Mouse (Mus musculus): ENCODE data around the gene 4921517D22Rik. TPM values are rescaled to one million over a fixed set of nuclear protein-coding genes. Genes with fewer than 3 reads are reported as not detected.

Gene 4921517D22Rik
- not detected in 2 replicates for polyA plus RNA-seq (2012; rRNA removed)

DNA sequence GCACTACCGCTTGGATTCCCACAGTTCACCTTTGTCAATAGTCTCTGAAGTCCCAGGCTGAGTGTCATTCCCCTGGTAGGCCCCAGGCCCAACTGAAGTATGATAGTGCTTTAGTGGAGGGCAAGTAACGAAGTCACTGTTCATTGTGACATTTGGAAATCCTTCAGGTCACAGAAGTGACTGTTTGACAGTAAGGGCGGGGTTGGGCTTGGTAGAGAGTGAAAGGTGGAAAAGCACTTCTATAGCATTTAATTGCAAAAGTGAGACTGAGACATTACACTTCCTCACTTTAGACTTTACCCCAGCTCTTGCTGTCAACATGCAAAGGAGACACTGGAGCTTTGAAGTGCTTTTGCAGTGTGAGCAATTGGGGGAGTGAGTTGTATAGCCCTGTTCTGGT lies at the start of gene 4921517D22Rik:
4921517D22Rik (minus strand) TSS at position 101 of the 400 bp plus-strand sequence.

DNA sequence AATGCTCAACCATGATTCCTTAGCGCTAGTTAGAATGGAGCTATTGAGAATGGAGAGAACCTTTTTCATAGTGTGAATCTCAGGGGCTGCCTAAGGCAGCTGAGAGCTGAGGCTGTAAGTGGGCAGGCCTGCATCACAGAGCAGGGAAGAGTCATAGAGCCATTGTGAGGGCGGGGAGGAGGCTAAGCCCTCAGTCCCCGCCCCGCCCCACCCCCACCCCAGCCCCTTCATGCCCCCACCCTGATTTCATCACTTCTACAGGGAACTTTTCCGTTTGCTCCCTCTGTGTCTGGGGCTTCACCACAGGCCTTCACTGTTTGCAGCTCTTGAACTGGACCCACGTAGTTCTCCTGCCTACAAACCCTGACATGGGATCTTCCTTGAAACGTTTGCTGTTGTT lies 37.7 kb upstream of the 4921517D22Rik start, which contains the start of gene Spata31d1d:
Spata31d1d (minus strand) TSS at position 101 of the 400 bp plus-strand sequence.

GRCm38 (mm10) chr13:59711984-59712383 lies 18.1 kb upstream of the 4921517D22Rik start, which contains the start of gene Spata31d1b:
Spata31d1b (plus strand) TSS chr13:59712284.

DNA sequence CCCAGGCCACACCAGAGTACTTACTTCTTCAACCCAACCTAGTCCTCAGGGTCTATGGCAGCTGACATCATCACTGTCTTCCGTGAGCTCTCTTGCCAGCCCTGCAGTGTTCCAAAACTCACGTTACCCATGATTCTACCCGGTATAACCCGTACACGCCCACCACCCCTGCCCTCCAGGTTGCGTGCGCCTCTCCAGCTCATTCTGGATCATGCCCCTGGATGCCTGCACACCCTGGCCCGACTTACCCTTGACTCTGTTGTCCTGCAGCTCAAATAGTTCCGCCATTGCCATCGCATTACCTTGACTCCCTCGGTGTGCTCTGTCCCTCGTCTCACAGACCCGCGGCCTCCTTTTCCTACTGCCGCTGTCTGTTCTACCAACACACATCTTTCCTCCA lies 16.3 kb upstream of the 4921517D22Rik start, which contains the start of gene Spata31d1a:
Spata31d1a (minus strand) TSS at position 101 of the 400 bp plus-strand sequence.

GRCm38 (mm10) chr13:59675151-59676011 lies 18.5 kb downstream of the 4921517D22Rik start, which contains the start of gene Golm1:
Golm1 (minus strand) TSS chr13:59675811.

Other genes with a start within 250 kb of the 4921517D22Rik start
- 4.3 and 4.5 TPM in 2 replicates for gene Agtpbp1, start 108.9 kb downstream of the 4921517D22Rik start, polyA plus RNA-seq (2012; rRNA removed)
- gene Naa35, start 108.8 kb downstream of the 4921517D22Rik start, polyA plus RNA-seq (2012; rRNA removed) = 14.6 and 15.5 TPM in 2 replicates
- gene Golm1, start 18.3 kb downstream of the 4921517D22Rik start, polyA plus RNA-seq (2012; rRNA removed) = 13.5 and 13.7 TPM in 2 replicates
- 0.01 and 0.03 TPM in 2 replicates for gene Spata31d1a, start 16.2 kb upstream of the 4921517D22Rik start, polyA plus RNA-seq (2012; rRNA removed)
- not detected in 2 replicates for gene Spata31d1b, start 18.2 kb upstream of the 4921517D22Rik start, polyA plus RNA-seq (2012; rRNA removed)
- not detected in 2 replicates for gene Spata31d1d, start 37.6 kb upstream of the 4921517D22Rik start, polyA plus RNA-seq (2012; rRNA removed)
- gene 1700014D04Rik, start 52.6 kb upstream of the 4921517D22Rik start, polyA plus RNA-seq (2012; rRNA removed) = 0.02 TPM in 2 replicates
- gene Isca1, start 75.7 kb upstream of the 4921517D22Rik start, polyA plus RNA-seq (2012; rRNA removed) = 112 and 113 TPM in 2 replicates
- not detected in 2 replicates for gene Gm49354, start 88.1 kb upstream of the 4921517D22Rik start, polyA plus RNA-seq (2012; rRNA removed)
- gene Tut7, start 129.0 kb upstream of the 4921517D22Rik start, polyA plus RNA-seq (2012; rRNA removed) = 27.1 and 30.6 TPM in 2 replicates